Mouse (Mus musculus): ENCODE measurements around the gene Ccdc85b. TPM values are rescaled to one million over a fixed set of nuclear protein-coding genes. Genes with fewer than 3 reads are reported as not detected.

Gene Ccdc85b
- polyA plus RNA-seq, 1 experiment from 2014 or later = 5.7 TPM

DNA sequence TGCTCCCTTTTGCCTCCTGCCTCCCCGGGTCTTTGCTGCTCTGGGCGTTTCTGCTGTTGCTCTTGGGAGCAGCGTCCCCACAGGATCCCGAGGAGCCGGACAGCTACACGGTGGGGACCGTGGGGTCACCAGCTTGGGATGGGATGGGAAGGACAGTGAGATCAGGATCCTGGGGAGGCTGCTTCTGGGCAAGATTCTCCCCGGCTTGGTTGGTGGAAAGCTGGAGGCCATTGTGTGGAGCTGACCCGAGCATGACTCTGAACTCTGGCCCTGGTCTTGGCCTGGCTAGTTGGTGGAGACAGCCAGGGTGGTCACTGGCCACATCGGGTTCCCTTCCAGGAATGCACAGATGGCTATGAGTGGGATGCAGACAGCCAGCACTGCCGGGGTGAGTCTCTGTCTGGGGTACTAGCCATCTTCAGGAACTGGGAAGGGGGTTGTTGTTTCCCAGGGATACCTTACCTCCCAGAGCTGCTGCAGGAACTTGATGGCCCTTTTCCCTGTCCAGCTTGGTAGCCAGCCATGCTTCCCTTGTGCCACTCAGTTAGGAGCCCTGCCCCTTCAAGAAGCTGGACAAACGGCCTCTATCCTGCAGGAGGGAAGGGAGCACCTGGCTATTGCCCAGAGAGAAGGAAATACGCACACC, 17.5 kb upstream of the Ccdc85b start:
- ATAC-seq (ENCODE audit: low read depth) (no peak), DNase-seq (ENCODE audit: low spot score) (no peak)
- Histone ChIP-seq H3K9ac (ENCODE audit: low read depth, low read length) (peak overlapping the region; percentile 87), H3K4me2 (ENCODE audit: low read depth, low read length) (peak overlapping the region; percentile 82), H3K4me1 (ENCODE audit: control insufficient read depth, insufficient read depth, low read length) (peaks cover 10% of the 10 kb centered on the region), H3K36me3 (ENCODE audit: control insufficient read depth, insufficient read depth, low read length) (peaks cover 40% of the 10 kb centered on the region), H3K4me3 (ENCODE audit: low read depth, low read length) (peak overlapping the region; percentile 73), H3K9me3 (ENCODE audit: control insufficient read depth, low read length) (no peaks in the 10 kb centered on the region), H3K27ac (replicated peaks; ENCODE audit: low read depth, low read length) (peak overlapping the region; percentile 85), H3K27me3 (replicated peaks; ENCODE audit: control insufficient read depth, insufficient read depth, low read length) (no peaks in the 10 kb centered on the region)
- WGBS = 15% methylated on average over 13 of the region's 13 CpGs

DNA sequence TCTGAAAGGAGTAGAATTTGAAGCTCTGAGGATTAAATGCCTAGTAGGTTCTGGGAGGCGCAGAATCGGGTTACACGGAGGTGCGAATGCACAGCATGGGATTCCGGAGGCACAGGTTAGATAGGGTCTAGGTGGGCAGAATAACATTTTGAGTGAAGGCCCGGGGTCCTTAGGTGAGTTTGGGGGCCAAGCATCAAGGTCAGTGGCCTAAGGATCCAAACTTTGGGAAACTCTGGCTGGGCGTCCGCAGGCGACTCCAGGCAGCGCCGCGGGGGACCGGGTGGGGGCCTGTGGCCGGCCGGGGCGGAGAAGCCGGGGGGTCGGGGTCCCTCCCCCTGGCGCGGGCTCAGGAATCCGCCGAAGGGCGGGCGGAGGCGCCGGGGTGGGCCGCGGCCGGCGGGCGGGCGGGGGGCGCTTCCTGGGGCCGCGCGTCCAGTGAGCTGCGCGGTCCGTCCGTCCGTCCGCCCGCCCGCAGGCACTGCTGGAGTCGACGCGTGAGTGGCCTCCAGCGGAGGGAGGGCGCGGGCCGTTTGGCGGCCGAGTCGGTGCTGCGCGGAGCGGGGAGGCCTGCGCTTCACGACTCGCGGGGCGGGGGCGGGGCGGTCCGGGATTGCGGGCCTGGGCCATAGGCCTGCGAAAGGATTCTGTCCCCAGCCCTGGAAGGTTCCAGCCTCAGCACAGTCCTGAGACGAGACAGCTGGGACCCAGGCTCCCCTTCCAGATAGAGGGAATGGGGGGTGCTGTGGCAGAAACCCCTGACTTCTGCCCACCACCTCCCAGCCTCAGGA, 16.8 kb upstream of the Ccdc85b start:
- H3K27me3 ChIP-seq (replicated peaks; ENCODE audit: control insufficient read depth, insufficient read depth, low read length) = no peaks in the 10 kb centered on the region
- H3K4me2 ChIP-seq (ENCODE audit: low read depth, low read length) = peak overlapping the region; percentile 82
- peaks cover 33% of the 10 kb centered on the region for H3K36me3 ChIP-seq (ENCODE audit: control insufficient read depth, insufficient read depth, low read length)
- peak overlapping the region; percentile 73 for H3K4me3 ChIP-seq (ENCODE audit: low read depth, low read length)
- H3K9ac ChIP-seq (ENCODE audit: low read depth, low read length) = peak overlapping the region; percentile 87
- H3K4me1 ChIP-seq (ENCODE audit: control insufficient read depth, insufficient read depth, low read length) = peaks cover 10% of the 10 kb centered on the region
- H3K9me3 ChIP-seq (ENCODE audit: control insufficient read depth, low read length) = no peaks in the 10 kb centered on the region
- H3K27ac ChIP-seq (replicated peaks; ENCODE audit: low read depth, low read length) = peak overlapping the region; percentile 85
- WGBS = 1% methylated on average over 20 of the region's 68 CpGs
- DNase-seq (ENCODE audit: low spot score) (peak; percentile 58), ATAC-seq (ENCODE audit: low read depth) (peak; percentile 70)

DNA sequence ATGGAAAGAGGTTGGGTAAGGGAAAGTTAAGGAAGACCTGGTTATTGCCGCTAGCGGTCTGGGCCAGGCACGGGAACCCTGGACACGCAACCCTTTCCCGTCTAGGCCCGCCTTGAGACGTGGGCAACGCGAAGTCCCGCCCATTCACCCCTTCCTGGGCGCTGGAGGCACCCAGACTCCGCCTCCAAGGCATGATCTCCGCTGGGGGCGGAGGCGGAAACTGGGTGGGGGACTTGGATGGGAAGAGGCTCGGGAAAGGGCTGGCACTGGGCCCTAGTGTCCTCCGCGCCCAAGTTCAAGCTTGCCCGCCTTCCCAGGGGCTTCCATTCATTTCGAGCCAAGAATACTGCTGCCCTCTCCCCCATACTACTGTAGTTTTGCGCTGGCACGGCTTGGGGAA, 16.0 kb upstream of the Ccdc85b start, which contains the start of gene Efemp2:
TSS of gene Efemp2 (plus strand) at position 235 of the 400 bp plus-strand sequence.
- H3K27ac ChIP-seq (replicated peaks; ENCODE audit: low read depth, low read length) = peak within 1 kb of the TSS; percentile 85
- peak; percentile 73 for ATAC-seq (ENCODE audit: low read depth)
- H3K9ac ChIP-seq (ENCODE audit: low read depth, low read length) = peak within 1 kb of the TSS; percentile 87
- H3K4me2 ChIP-seq (ENCODE audit: low read depth, low read length) = peak within 1 kb of the TSS; percentile 82
- peaks cover 25% of the 10 kb centered on the region for H3K36me3 ChIP-seq (ENCODE audit: control insufficient read depth, insufficient read depth, low read length)
- peak; percentile 95 for DNase-seq (ENCODE audit: low spot score)
- no peaks in the 10 kb centered on the region for H3K27me3 ChIP-seq (replicated peaks; ENCODE audit: control insufficient read depth, insufficient read depth, low read length)
- H3K9me3 ChIP-seq (ENCODE audit: control insufficient read depth, low read length) = no peaks in the 10 kb centered on the region
- peaks cover 10% of the 10 kb centered on the region for H3K4me1 ChIP-seq (ENCODE audit: control insufficient read depth, insufficient read depth, low read length)
- H3K4me3 ChIP-seq (ENCODE audit: low read depth, low read length) = peak within 1 kb of the TSS; percentile 73
- WGBS = 2% methylated on average over 16 of the region's 22 CpGs

DNA sequence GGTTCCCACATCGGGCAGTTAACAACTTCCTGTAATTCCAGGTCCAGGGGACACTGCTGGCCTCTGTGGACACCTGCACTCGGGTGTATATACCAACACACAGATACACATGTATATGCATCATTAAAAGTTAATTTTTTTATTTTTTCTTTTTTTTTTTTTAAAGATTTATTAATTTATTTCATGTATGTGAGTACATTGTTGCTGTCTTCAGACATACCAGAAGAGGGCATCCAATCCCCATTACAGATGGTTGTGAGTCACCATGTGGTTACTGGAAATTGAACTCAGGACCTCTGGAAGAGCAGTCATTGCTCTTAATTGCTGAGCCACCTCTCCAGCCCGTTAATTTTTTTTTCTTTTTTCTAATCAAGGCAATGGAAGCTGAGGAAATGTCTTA, 15.2 kb upstream of the Ccdc85b start:
- H3K27ac ChIP-seq (replicated peaks; ENCODE audit: low read depth, low read length) = peak overlapping the region; percentile 85; the same call in 1 of the 2 replicates
- no peaks in the 10 kb centered on the region for H3K27me3 ChIP-seq (replicated peaks; ENCODE audit: control insufficient read depth, insufficient read depth, low read length)
- H3K36me3 ChIP-seq (ENCODE audit: control insufficient read depth, insufficient read depth, low read length) = peaks cover 19% of the 10 kb centered on the region
- DNase-seq (ENCODE audit: low spot score) = no peak
- 0 out of 2 replicates have a peak overlapping the region, but pooled peaks have one; percentile 82 for H3K4me2 ChIP-seq (ENCODE audit: low read depth, low read length)
- 77% methylated on average over 3 of the region's 3 CpGs for WGBS
- H3K4me1 ChIP-seq (ENCODE audit: control insufficient read depth, insufficient read depth, low read length) = peaks cover 10% of the 10 kb centered on the region
- no peak for ATAC-seq (ENCODE audit: low read depth)
- H3K9ac ChIP-seq (ENCODE audit: low read depth, low read length) = no peak overlapping the region
- no peaks in the 10 kb centered on the region for H3K9me3 ChIP-seq (ENCODE audit: control insufficient read depth, low read length)
- no peak overlapping the region for H3K4me3 ChIP-seq (ENCODE audit: low read depth, low read length)

DNA sequence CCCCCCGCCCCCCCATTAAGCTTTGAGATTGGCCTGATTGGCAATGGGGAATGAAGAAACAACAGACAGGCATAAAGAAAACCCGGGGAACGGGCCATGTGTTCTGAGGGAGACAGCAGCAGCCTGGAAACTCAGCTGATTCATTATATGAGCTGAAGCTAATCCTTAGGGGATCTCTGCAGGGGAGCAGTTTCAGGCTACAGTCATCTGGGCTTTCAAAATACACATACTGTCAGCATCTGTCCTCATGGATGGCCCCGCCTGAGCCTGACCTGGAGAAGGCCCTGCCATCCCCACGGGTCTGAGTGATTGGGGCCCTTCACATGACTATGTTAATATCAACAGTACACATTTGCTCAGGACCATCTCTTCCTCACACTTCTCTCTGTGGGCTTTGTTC, 14.2 kb upstream of the Ccdc85b start:
- Histone ChIP-seq H3K9ac (ENCODE audit: low read depth, low read length) (0 out of 2 replicates have a peak overlapping the region, but pooled peaks have one; percentile 46), H3K27me3 (replicated peaks; ENCODE audit: control insufficient read depth, insufficient read depth, low read length) (no peaks in the 10 kb centered on the region), H3K36me3 (ENCODE audit: control insufficient read depth, insufficient read depth, low read length) (peaks cover 20% of the 10 kb centered on the region), H3K4me2 (ENCODE audit: low read depth, low read length) (no peak overlapping the region), H3K4me3 (ENCODE audit: low read depth, low read length) (no peak overlapping the region), H3K4me1 (ENCODE audit: control insufficient read depth, insufficient read depth, low read length) (peaks cover 10% of the 10 kb centered on the region), H3K27ac (replicated peaks; ENCODE audit: low read depth, low read length) (no peak overlapping the region), H3K9me3 (ENCODE audit: control insufficient read depth, low read length) (no peaks in the 10 kb centered on the region)
- ATAC-seq (ENCODE audit: low read depth) (no peak), DNase-seq (ENCODE audit: low spot score) (peak; percentile 48)
- 32% methylated on average over 5 of the region's 5 CpGs for WGBS

DNA sequence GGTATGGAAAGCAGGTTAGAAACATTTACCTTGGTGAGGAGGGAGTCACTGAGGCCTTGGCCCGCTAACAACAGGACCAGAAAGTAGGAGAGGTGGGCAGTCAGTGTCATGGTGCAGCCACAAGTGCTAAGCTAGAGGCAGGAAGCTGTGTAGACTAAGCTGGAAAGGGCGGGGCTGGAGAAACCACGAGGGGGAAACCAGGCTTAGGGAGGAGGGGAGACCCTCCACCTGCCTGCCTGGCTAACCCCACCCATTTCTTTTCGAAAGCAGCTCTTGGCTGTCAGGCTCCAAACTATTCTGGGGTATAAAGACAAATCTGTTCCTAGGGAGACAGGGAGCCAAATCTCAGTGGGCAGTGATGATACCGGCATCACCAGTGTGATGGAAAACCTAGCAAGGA, 10.7 kb upstream of the Ccdc85b start, which contains the start of gene Ctsw:
TSS of gene Ctsw (minus strand) at position 134 of the 400 bp plus-strand sequence.
- Histone ChIP-seq H3K9ac (ENCODE audit: low read depth, low read length) (no peak within 1 kb of the TSS), H3K27me3 (replicated peaks; ENCODE audit: control insufficient read depth, insufficient read depth, low read length) (no peaks in the 10 kb centered on the region), H3K36me3 (ENCODE audit: control insufficient read depth, insufficient read depth, low read length) (peaks cover 42% of the 10 kb centered on the region), H3K4me3 (ENCODE audit: low read depth, low read length) (no peak within 1 kb of the TSS), H3K4me2 (ENCODE audit: low read depth, low read length) (no peak within 1 kb of the TSS), H3K4me1 (ENCODE audit: control insufficient read depth, insufficient read depth, low read length) (0 out of 2 replicates have a peak, but pooled peaks cover 3% of the 10 kb centered on the region), H3K9me3 (ENCODE audit: control insufficient read depth, low read length) (no peaks in the 10 kb centered on the region), H3K27ac (replicated peaks; ENCODE audit: low read depth, low read length) (no peak within 1 kb of the TSS)
- no peak for DNase-seq (ENCODE audit: low spot score)
- no peak for ATAC-seq (ENCODE audit: low read depth)
- 51% methylated on average over 5 of the region's 5 CpGs for WGBS

DNA sequence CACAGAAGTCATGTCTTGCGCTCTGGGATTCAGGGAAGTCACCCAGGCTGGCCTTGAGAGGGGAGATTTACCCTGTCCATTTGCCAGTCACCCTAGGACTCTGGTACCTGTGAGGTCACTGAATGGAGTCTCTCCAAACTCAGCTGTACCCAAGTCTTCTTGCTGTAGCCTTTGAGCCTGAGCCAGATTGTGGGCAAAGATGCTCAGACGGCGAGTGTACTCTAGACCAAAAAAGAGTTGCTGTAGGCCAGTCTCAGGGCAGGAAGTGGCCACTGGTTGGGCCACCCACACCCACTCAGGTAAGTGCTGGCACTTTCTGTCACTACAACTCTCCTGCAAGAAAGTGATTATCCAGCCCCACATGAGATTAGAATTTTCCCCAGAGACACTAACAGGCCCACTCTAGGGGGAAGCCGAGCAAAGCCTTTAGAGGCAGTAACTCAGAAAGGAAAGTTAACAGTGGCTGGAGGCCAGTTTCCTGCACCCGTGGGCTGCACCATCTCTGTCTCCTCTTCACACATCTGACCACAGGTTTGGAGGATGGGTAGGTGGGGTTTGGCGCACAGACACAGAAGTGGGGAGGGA, 9.3 kb upstream of the Ccdc85b start:
- Histone ChIP-seq H3K9me3 (ENCODE audit: control insufficient read depth, low read length) (no peaks in the 10 kb centered on the region), H3K4me1 (ENCODE audit: control insufficient read depth, insufficient read depth, low read length) (0 out of 2 replicates have a peak, but pooled peaks cover 3% of the 10 kb centered on the region), H3K4me3 (ENCODE audit: low read depth, low read length) (no peak overlapping the region), H3K27me3 (replicated peaks; ENCODE audit: control insufficient read depth, insufficient read depth, low read length) (no peaks in the 10 kb centered on the region), H3K27ac (replicated peaks; ENCODE audit: low read depth, low read length) (no peak overlapping the region), H3K36me3 (ENCODE audit: control insufficient read depth, insufficient read depth, low read length) (peaks cover 53% of the 10 kb centered on the region), H3K9ac (ENCODE audit: low read depth, low read length) (no peak overlapping the region), H3K4me2 (ENCODE audit: low read depth, low read length) (no peak overlapping the region)
- no peak for ATAC-seq (ENCODE audit: low read depth)
- 92% methylated on average over 6 of the region's 6 CpGs for WGBS
- no peak for DNase-seq (ENCODE audit: low spot score)

DNA sequence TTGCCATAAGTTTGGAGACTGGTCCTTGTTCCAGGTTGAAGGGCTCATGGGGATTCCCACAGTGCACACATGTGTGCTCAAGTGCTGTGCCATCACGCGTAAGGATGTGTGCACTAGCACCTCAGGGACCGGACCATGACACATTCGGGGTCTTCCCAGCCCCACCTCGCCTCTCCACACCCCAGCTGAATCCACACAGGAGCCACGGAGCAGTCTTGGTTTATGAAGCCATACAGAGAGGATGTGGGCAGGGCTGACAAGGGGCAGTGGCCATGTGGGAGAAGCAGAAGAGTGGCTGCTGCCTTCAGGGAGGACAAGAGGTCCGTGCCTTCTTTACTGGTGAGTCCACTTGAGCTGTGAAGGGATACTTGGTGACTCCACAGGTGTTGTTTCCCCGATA, 7.3 kb upstream of the Ccdc85b start:
- Histone ChIP-seq H3K4me2 (ENCODE audit: low read depth, low read length) (no peak overlapping the region), H3K4me3 (ENCODE audit: low read depth, low read length) (no peak overlapping the region), H3K36me3 (ENCODE audit: control insufficient read depth, insufficient read depth, low read length) (peaks cover 53% of the 10 kb centered on the region), H3K27me3 (replicated peaks; ENCODE audit: control insufficient read depth, insufficient read depth, low read length) (no peaks in the 10 kb centered on the region), H3K27ac (replicated peaks; ENCODE audit: low read depth, low read length) (no peak overlapping the region), H3K9ac (ENCODE audit: low read depth, low read length) (no peak overlapping the region), H3K4me1 (ENCODE audit: control insufficient read depth, insufficient read depth, low read length) (peaks cover 10% of the 10 kb centered on the region), H3K9me3 (ENCODE audit: control insufficient read depth, low read length) (no peaks in the 10 kb centered on the region)
- no peak for ATAC-seq (ENCODE audit: low read depth)
- 94% methylated on average over 8 of the region's 8 CpGs for WGBS
- no peak for DNase-seq (ENCODE audit: low spot score)

Measured in embryonic facial prominence, embryonic 14.5 days (tissue).